ENCODE assay signal across 20 mouse cellular contexts in genomic region chr14:62664976-62665673, GRCm38 (mm10). TPM values are rescaled to one million over a fixed set of nuclear protein-coding genes. Genes with fewer than 3 reads are reported as not detected.
DNase-seq lines count a peak whose midpoint lies in the region; ATAC-seq and TF ChIP-seq lines count a peak whose summit lies in the region.
"Had no signal": no experiment of that assay in that cellular context is flagged by ENCODE, and none has a peak within 500 bp of the region (broad histone marks: within the 10 kb centered on the region; RNA-seq: fewer than 3 reads in every experiment).

No protein-coding gene starts in this region.

- TF ChIP-seq POLR2A in MEL (IDR thresholded peaks at IDR 0.05; ENCODE audit: control insufficient read depth in 1 of 2, insufficient read depth in 1 of 2, low read depth in 1 of 2, low read length in 2 of 2, poor library complexity in 1 of 2) = no peak
- TF ChIP-seq POLR2A in thymus, adult 2 months (IDR thresholded peaks at IDR 0.05; ENCODE audit: control insufficient read depth, extremely low read depth, insufficient read depth, low read length, poor library complexity) = no peak

- H3K4me2 ChIP-seq in liver, embryonic 11.5 days = no peak overlapping the region
- H3K4me2 ChIP-seq: embryonic facial prominence, embryonic 13.5 days; liver, embryonic 13.5 days had no signal

- TF ChIP-seq EP300 in MEL (IDR thresholded peaks at IDR 0.05; ENCODE audit: low read depth in 1 of 2, low read length in 2 of 2) = no peak

- H3K27me3 ChIP-seq in MEL (ENCODE audit: control insufficient read depth in 1 of 2, insufficient read depth in 2 of 2, low read length in 2 of 2) = peaks cover 2 to 5% of the 10 kb centered on the region in 2 experiments
- H3K27me3 ChIP-seq in liver, embryonic 11.5 days (replicated peaks; ENCODE audit: control insufficient read depth, insufficient read depth, low read length) = no peaks in the 10 kb centered on the region
- no peaks in the 10 kb centered on the region for H3K27me3 ChIP-seq in thymus, adult 2 months (ENCODE audit: control insufficient read depth, insufficient read depth, low read length)
- H3K27me3 ChIP-seq: embryonic facial prominence, embryonic 13.5 days; liver, embryonic 13.5 days had no signal

- TF ChIP-seq CTCF in MEL (IDR thresholded peaks at IDR 0.05 in 2 of 3, conservative IDR thresholded peaks at IDR 0.05 in 1 of 3; ENCODE audit: control insufficient read depth in 1 of 3, insufficient read depth in 1 of 3, low read depth in 2 of 3, low read length in 3 of 3, poor library complexity in 1 of 3, severe bottlenecking in 1 of 3) = no peak
- TF ChIP-seq CTCF in thymus, adult 2 months (IDR thresholded peaks at IDR 0.05; ENCODE audit: borderline replicate concordance, control insufficient read depth, extremely low read depth, insufficient read depth, low read length, poor library complexity) = no peak

- H3K4me1 ChIP-seq in MEL (ENCODE audit: control insufficient read depth in 1 of 2, insufficient read depth in 2 of 2, low read length in 2 of 2) = peaks cover 0 to 6% of the 10 kb centered on the region in 2 experiments; a peak in 2 of 4 replicates
- H3K4me1 ChIP-seq in liver, embryonic 11.5 days (replicated peaks; ENCODE audit: control insufficient read depth, insufficient read depth, low read length) = no peaks in the 10 kb centered on the region
- no peaks in the 10 kb centered on the region for H3K4me1 ChIP-seq in thymus, adult 2 months (replicated peaks; ENCODE audit: control insufficient read depth, insufficient read depth, low read length)
- H3K4me1 ChIP-seq: embryonic facial prominence, embryonic 13.5 days; liver, embryonic 13.5 days had no signal

- intact Hi-C loops in heart, postnatal 14 days (cut with DNase I) = no loop called here

- peak; percentile 85 for DNase-seq in heart, adult 11 months
- no peak for DNase-seq in heart, postnatal 14 days
- peak; percentile 17 for DNase-seq in 416B (ENCODE audit: low read depth)
- DNase-seq in MEL (ENCODE audit: low read depth, low spot score) = peak; percentile 74
- DNase-seq in lung, postnatal 36 days = peak; percentile 20
- DNase-seq in liver, embryonic 11.5 days (ENCODE audit: low spot score) = no peak
- DNase-seq in thymus, adult 2 months = no peak
- DNase-seq: adrenal gland, adult 2 months; cerebellum, postnatal 36 days; heart, adult 2 months; liver, embryonic 13.5 days had no signal

- H3K9me3 ChIP-seq in MEL (replicated peaks; ENCODE audit: insufficient read depth, low read length) = no peaks in the 10 kb centered on the region
- H3K9me3 ChIP-seq in liver, embryonic 11.5 days (ENCODE audit: control insufficient read depth, low read length) = no peaks in the 10 kb centered on the region
- H3K9me3 ChIP-seq: embryonic facial prominence, embryonic 13.5 days; liver, embryonic 13.5 days had no signal

- no peaks in the 10 kb centered on the region for H3K36me3 ChIP-seq in MEL (ENCODE audit: control insufficient read depth in 1 of 2, insufficient read depth in 2 of 2, low read length in 2 of 2)
- no peaks in the 10 kb centered on the region for H3K36me3 ChIP-seq in liver, embryonic 11.5 days (ENCODE audit: control insufficient read depth, insufficient read depth, low read length)
- no peaks in the 10 kb centered on the region for H3K36me3 ChIP-seq in thymus, adult 2 months (ENCODE audit: control insufficient read depth, insufficient read depth, low read length)
- H3K36me3 ChIP-seq: embryonic facial prominence, embryonic 13.5 days; liver, embryonic 13.5 days had no signal

- H3K4me3 ChIP-seq in MEL (ENCODE audit: control insufficient read depth in 1 of 2, insufficient read depth in 1 of 2, low read depth in 2 of 2, low read length in 2 of 2) = no peak overlapping the region
- no peak overlapping the region for H3K4me3 ChIP-seq in liver, embryonic 11.5 days (ENCODE audit: low read depth, low read length)
- no peak overlapping the region for H3K4me3 ChIP-seq in thymus, adult 2 months (ENCODE audit: control insufficient read depth, insufficient read depth, low read length)
- H3K4me3 ChIP-seq: embryonic facial prominence, embryonic 13.5 days; heart, adult 2 months; liver, embryonic 13.5 days had no signal

- WGBS in liver, embryonic 11.5 days = 49% methylated on average over 9 of the region's 9 CpGs
- WGBS in thymus, adult 2 months = 63% methylated on average over 9 of the region's 9 CpGs

- TF ChIP-seq RAD21 in MEL (IDR thresholded peaks at IDR 0.05; ENCODE audit: low read depth, low read length) = no peak

- ATAC-seq in liver, embryonic 11.5 days (replicated peaks; ENCODE audit: low FRiP score) = no peak
- ATAC-seq: CD4-positive, CD25-positive, alpha-beta regulatory T cell, adult 4 months; Patski had no signal

- no peaks in the 10 kb centered on the region for H3K79me2 ChIP-seq in MEL (ENCODE audit: control insufficient read depth, insufficient read depth, low read length, poor library complexity)

- H3K27ac ChIP-seq in MEL (ENCODE audit: control insufficient read depth, low read depth, low read length) = no peak overlapping the region
- H3K27ac ChIP-seq in liver, embryonic 11.5 days (ENCODE audit: low read depth, low read length) = no peak overlapping the region
- H3K27ac ChIP-seq in thymus, adult 2 months (ENCODE audit: control insufficient read depth, insufficient read depth, low read length) = no peak overlapping the region
- H3K27ac ChIP-seq: embryonic facial prominence, embryonic 13.5 days; heart, adult 2 months; liver, embryonic 13.5 days had no signal

- H3K9ac ChIP-seq in MEL (ENCODE audit: control insufficient read depth, low read depth, low read length, poor library complexity, severe bottlenecking) = no peak overlapping the region
- no peak overlapping the region for H3K9ac ChIP-seq in liver, embryonic 11.5 days (ENCODE audit: low read depth, low read length)
- H3K9ac ChIP-seq: embryonic facial prominence, embryonic 13.5 days; liver, embryonic 13.5 days had no signal

TF ChIP-seq in MEL, 35 proteins besides CTCF, POLR2A, EP300 and RAD21:
- TF ChIP-seq HCFC1 (IDR thresholded peaks at IDR 0.05; ENCODE audit: low read depth, low read length) (no peak), ZMIZ1 (IDR thresholded peaks at IDR 0.05; ENCODE audit: low read depth, low read length) (no peak), GABPA (IDR thresholded peaks at IDR 0.05; ENCODE audit: low read depth, low read length) (no peak), SMC3 (IDR thresholded peaks at IDR 0.05; ENCODE audit: low read depth, low read length) (no peak), USF1 (IDR thresholded peaks at IDR 0.05; ENCODE audit: low read depth, low read length) (no peak), MAFK (IDR thresholded peaks at IDR 0.05; ENCODE audit: borderline replicate concordance, low read depth, low read length) (no peak), KAT2A (conservative IDR thresholded peaks at IDR 0.05; ENCODE audit: low read depth, low read length) (no peak), CHD2 (IDR thresholded peaks at IDR 0.05; ENCODE audit: low read length) (no peak), MYC (IDR thresholded peaks at IDR 0.05; ENCODE audit: low read depth, low read length) (no peak), USF2 (IDR thresholded peaks at IDR 0.05; ENCODE audit: borderline replicate concordance in 1 of 2, insufficient read depth in 1 of 2, low read depth in 1 of 2, low read length in 2 of 2) (no peak), MAX (IDR thresholded peaks at IDR 0.05; ENCODE audit: low read length) (no peak), MXI1 (IDR thresholded peaks at IDR 0.05; ENCODE audit: low read depth, low read length) (no peak), RCOR1 (IDR thresholded peaks at IDR 0.05; ENCODE audit: low read depth, low read length) (no peak), NELFE (IDR thresholded peaks at IDR 0.05; ENCODE audit: low read depth, low read length) (no peak), TBP (IDR thresholded peaks at IDR 0.05; ENCODE audit: low read depth, low read length) (no peak), TAL1 (IDR thresholded peaks at IDR 0.05; ENCODE audit: low read length) (no peak)
TF ChIP-seq in MEL: peak in this region for 0.

RNA-seq across cellular contexts. Expression of gene Serpine3, which starts 1.7 kb away (rescaled TPM):
- total RNA-seq in heart, postnatal 14 days (2021) = not detected
- not detected in 2 replicates for total RNA-seq in MEL (2012; rRNA removed)
- not detected for polyA plus RNA-seq in MEL (2012; ENCODE audit: insufficient read depth in 1 of 2, insufficient read length in 2 of 2, low read depth in 1 of 2, low replicate concordance in 2 of 2, missing spikeins in 1 of 2)
- polyA plus RNA-seq in liver, embryonic 11.5 days (2014; fragmentation: Nextera tagmentation; extraction: Ambion mirVana) = not detected in 2 replicates
- 0.14 TPM in 1 of 2 replicates, not detected in the other for polyA plus RNA-seq in thymus, adult 2 months (2012; rRNA removed)
- total RNA-seq: adrenal gland, adult 2 months; heart, adult 2 months; heart, postnatal 25 days; layer of hippocampus, postnatal 14 days; left cerebral cortex, postnatal 36 days; neutrophil, adult 5-6 weeks had no signal
- polyA plus RNA-seq: adrenal gland, adult 2 months; CD4-positive, CD25-positive, alpha-beta regulatory T cell, adult 4 months; embryonic facial prominence, embryonic 13.5 days; forebrain, embryonic 11.5 days; heart, adult 2 months; kidney, embryonic 14.5 days; liver, embryonic 13.5 days; Patski had no signal

Comparison
In these comparisons a context has a peak if more than half of its experiments do, and no peak if none do; other contexts are left out.
1. DNase-seq: peak in heart, adult 11 months (single experiment), 416B (single experiment), MEL (single experiment) and lung, postnatal 36 days (single experiment); none in heart, postnatal 14 days (0 of 2), liver, embryonic 11.5 days (single experiment) and thymus, adult 2 months (single experiment).